Mouse (Mus musculus) testis, adult 2 months (tissue): ENCODE results near the gene Wdr83os.

ENCODE experiments used
- CTCF ChIP-seq: fragments of 200-500 bp; IDR thresholded peaks from 2 replicates; pipeline ENCODE4 v1.5.1; 2012; ENCODE audit warnings: low read depth, mild to moderate bottlenecking, inconsistent platforms, low read length, moderate library complexity; ENCODE audit not compliant: control insufficient read depth, insufficient read depth, insufficient replicate concordance
- POLR2A ChIP-seq: fragments of 200-500 bp; IDR thresholded peaks from 2 replicates; pipeline ENCODE4 v1.6.1; 2012; ENCODE audit warnings: low read depth, mild to moderate bottlenecking, inconsistent platforms, low read length, moderate library complexity; ENCODE audit not compliant: control insufficient read depth

DNA sequence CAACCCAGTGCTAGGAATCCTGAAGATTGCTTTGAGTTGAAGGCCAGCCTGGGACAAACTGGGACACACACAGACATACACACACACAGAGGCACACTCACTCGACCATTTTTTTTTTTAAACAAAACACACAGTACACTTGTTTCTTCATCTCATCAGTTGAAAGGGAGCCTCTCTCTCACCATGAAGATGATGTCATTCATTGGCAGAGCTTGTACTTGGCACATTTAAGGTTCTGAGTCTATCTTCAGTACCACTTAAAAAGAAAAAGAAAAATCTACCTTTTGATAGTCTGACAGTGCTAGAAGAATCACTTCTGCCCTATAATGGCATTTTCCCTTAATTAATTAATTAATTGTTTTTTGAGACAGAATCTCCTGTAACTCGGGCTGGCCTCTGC, 8.2 kb downstream of the Wdr83os start:
- TF ChIP-seq CTCF, result no peak
- no peak for TF ChIP-seq POLR2A
